Mouse (Mus musculus) heart, postnatal 0 days (tissue): ENCODE results near the gene Card10. TPM values are rescaled to one million over a fixed set of nuclear protein-coding genes. Genes with fewer than 3 reads are reported as not detected.

ENCODE experiments used
- ATAC-seq: fragments of 200-750 bp; cut with Nextera tagmentation; 2 replicates; pipeline ENCODE4 v1.8.0; 2017; ENCODE audit warnings: low read depth, moderate number of reproducible peaks, moderate library complexity; ENCODE audit not compliant: insufficient read depth
- DNase-seq: peaks from one replicate; pipeline ENCODE4 v3.0.0-alpha.2; 2016; ENCODE audit warnings: low spot score
- H3K27ac ChIP-seq: fragments of 300-500 bp; sonication (generic); 2 replicates; pipeline ENCODE4 v1.5.1; 2014; ENCODE audit warnings: low read depth, mild to moderate bottlenecking
- H3K27me3 ChIP-seq: fragments of 300-500 bp; sonication (generic); 2 replicates; pipeline ENCODE4 v1.6.1; 2014; ENCODE audit warnings: low read length, mixed read lengths; ENCODE audit not compliant: control insufficient read depth, insufficient read depth
- H3K36me3 ChIP-seq: fragments of 300-500 bp; sonication (generic); replicated peaks from 2 replicates; pipeline ENCODE4 v1.6.1; 2014; ENCODE audit warnings: low read length, mixed read lengths; ENCODE audit not compliant: control insufficient read depth, insufficient read depth
- H3K4me1 ChIP-seq: fragments of 300-500 bp; sonication (generic); 2 replicates; pipeline ENCODE4 v1.6.1; 2014; ENCODE audit warnings: antibody characterized with exemption; ENCODE audit not compliant: control insufficient read depth, insufficient read depth
- H3K4me2 ChIP-seq: fragments of 300-500 bp; sonication (generic); 2 replicates; pipeline ENCODE4 v1.6.1; 2014; ENCODE audit warnings: low read depth, mild to moderate bottlenecking, low read length, moderate library complexity
- H3K4me3 ChIP-seq: fragments of 300-500 bp; sonication (generic); 2 replicates; pipeline ENCODE4 v1.5.1; 2014; ENCODE audit warnings: low read depth, low read length
- H3K9ac ChIP-seq: fragments of 300-500 bp; sonication (generic); replicated peaks from 2 replicates; pipeline ENCODE4 v1.6.1; 2014; ENCODE audit warnings: low read depth, low read length, mixed read lengths
- H3K9me3 ChIP-seq: fragments of 300-500 bp; sonication (generic); replicated peaks from 2 replicates; pipeline ENCODE4 v1.6.1; 2016; ENCODE audit warnings: low read length; ENCODE audit not compliant: control insufficient read depth
- CTCF ChIP-seq: IDR thresholded peaks from 2 replicates; pipeline ENCODE4 v1.5.1; 2016; ENCODE audit warnings: antibody characterized with exemption, control low read depth, low read depth
- EP300 ChIP-seq: IDR thresholded peaks from 2 replicates; pipeline ENCODE4 v1.6.1; 2016; ENCODE audit warnings: antibody characterized with exemption, low read depth
- WGBS: fragments of 180-500 bp; shearing (Covaris S2); extraction: QIAGEN DNeasy Blood & Tissue Kit; methylation state at CpG from one replicate; pipeline ENCODE4 v1.1.7; 2014; 5-methylcytosine and 5-hydroxymethylcytosine counted together
- polyA plus RNA-seq: library from polyadenylated mRNA; unstranded; fragments of >200 nt; fragmentation: Nextera tagmentation; extraction: Ambion mirVana; gene quantifications from 2 replicates; pipeline ENCODE4 v1.2.1, GENCODE M21; 2015
- total RNA-seq: library from RNA; depleted of rRNA; stranded (reverse); fragments of >200 nt; gene quantifications from 2 replicates; pipeline ENCODE4 v1.2.3, GENCODE M21; 2014; ENCODE audit warnings: low replicate concordance

The Card10 gene
- total and polyA plus RNA-seq, 2 experiments from 2014 or later, result 4.6 to 6.4 TPM

DNA sequence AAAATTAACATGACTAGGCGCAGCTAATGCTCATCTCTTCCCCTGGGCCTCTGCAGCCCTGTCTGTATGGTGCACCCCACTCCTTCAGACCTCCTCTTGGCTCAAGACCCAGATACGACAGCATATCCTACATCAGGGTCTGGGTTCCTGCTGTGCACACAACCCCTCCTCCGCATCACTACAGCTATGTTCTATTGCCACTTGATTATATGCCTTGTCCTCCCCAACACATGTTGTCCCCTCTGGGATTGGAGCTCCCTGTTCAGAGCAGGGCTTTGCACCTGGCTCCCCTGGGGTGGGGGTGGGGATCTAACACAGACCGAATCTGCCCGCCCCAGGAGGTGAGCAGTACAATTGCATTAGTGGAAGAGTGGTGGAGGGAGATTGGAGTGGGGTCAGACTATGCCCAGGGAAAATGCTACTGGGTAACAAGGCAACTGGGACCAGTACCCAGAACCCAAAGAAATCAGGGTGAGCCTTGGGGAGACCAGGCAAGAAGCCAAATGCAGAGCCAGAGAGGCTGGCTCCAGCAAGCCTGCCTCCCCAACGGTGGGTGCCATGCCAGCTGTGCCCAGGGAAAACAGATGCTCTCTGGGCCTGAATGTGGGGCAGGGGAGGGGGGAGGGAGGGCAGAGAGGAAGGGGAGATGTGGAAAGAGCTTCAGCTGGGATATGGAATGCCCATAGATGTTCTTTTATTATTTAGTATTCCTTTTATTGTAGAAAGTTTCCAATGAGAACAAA, 52.1 kb downstream of the Card10 start:
- no peak overlapping the region for H3K27ac ChIP-seq
- no peak overlapping the region for H3K9ac ChIP-seq
- no peak overlapping the region for H3K4me2 ChIP-seq
- no peaks in the 10 kb centered on the region for H3K4me1 ChIP-seq
- 56% methylated on average over 6 of the region's 6 CpGs for WGBS
- no peak overlapping the region for H3K4me3 ChIP-seq
- H3K36me3 ChIP-seq, result no peaks in the 10 kb centered on the region
- 0 out of 2 replicates have a peak, but pooled peaks cover 4% of the 10 kb centered on the region for H3K27me3 ChIP-seq
- no peak for ATAC-seq
- TF ChIP-seq EP300 (no peak), CTCF (no peak)
- DNase-seq, result no peak
- H3K9me3 ChIP-seq, result no peaks in the 10 kb centered on the region

- 38% methylated on average over 5 of the region's 5 CpGs for WGBS
- no peaks in the 10 kb centered on the region for H3K36me3 ChIP-seq
- ATAC-seq, result 0 out of 2 replicates have a peak, but pooled peaks have one; percentile 20
- H3K4me3 ChIP-seq, result no peak overlapping the region
- no peaks in the 10 kb centered on the region for H3K9me3 ChIP-seq
- H3K4me1 ChIP-seq, result no peaks in the 10 kb centered on the region
- DNase-seq, result no peak
- H3K4me2 ChIP-seq, result no peak overlapping the region
- H3K27me3 ChIP-seq, result 0 out of 2 replicates have a peak, but pooled peaks cover 4% of the 10 kb centered on the region
- TF ChIP-seq EP300 (no peak), CTCF (no peak)
- H3K27ac ChIP-seq, result no peak overlapping the region
- no peak overlapping the region for H3K9ac ChIP-seq
Observed at GRCm38 (mm10) chr15:78749855-78750254, 53.0 kb downstream of the Card10 start.

DNA sequence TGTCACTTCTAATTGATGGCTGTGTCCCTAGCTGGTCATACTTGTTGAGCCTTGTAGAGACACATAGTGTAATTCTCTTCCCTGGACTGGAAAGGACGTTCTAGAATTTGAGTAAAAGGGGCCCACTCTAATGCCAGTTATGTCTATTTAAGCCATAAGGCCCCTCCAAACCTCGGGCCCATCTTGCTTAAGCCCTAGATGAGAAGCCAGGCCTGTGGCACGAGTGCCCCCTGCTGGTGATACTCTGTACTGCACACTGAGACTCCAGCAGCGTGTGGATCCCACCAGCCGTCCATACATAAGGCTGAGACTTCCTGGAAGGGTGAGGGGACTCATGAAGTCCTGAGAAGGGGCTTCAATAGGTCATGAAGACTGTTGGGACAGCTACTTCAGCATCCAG, 58.6 kb downstream of the Card10 start:
- no peak overlapping the region for H3K4me3 ChIP-seq
- peak; percentile 8; the same call in 1 of the 2 replicates for ATAC-seq
- no peaks in the 10 kb centered on the region for H3K9me3 ChIP-seq
- no peaks in the 10 kb centered on the region for H3K36me3 ChIP-seq
- H3K4me1 ChIP-seq, result no peaks in the 10 kb centered on the region
- TF ChIP-seq EP300, result no peak
- TF ChIP-seq CTCF, result peak; percentile 97
- H3K27me3 ChIP-seq, result 0 out of 2 replicates have a peak, but pooled peaks cover 4% of the 10 kb centered on the region
- no peak overlapping the region for H3K4me2 ChIP-seq
- no peak overlapping the region for H3K9ac ChIP-seq
- peak; percentile 39 for DNase-seq
- no peak overlapping the region for H3K27ac ChIP-seq
- 6% methylated on average over 5 of the region's 5 CpGs for WGBS

DNA sequence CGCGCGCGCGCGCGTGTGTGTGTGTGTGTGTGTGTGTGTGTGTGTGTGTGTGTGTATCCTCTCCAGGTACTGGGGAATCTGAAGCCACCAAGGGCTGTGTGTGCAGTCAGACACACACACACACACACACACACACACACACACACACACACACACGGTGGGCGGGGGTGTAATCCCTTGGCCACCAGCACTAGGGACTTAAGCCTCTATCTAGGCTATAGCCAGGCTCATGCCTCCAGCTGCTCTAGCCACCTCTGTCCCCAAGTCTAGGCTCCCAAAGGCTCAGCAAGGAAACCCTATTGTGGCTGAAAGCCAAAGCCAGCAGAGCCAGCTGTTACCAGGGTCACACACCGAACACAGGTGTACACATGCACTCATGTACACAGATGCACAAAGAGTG, 60.0 kb downstream of the Card10 start:
- no peaks in the 10 kb centered on the region for H3K36me3 ChIP-seq
- no peak overlapping the region for H3K4me3 ChIP-seq
- ATAC-seq (no peak), DNase-seq (no peak)
- H3K27me3 ChIP-seq, result 0 out of 2 replicates have a peak, but pooled peaks cover 4% of the 10 kb centered on the region
- no peaks in the 10 kb centered on the region for H3K4me1 ChIP-seq
- no peak overlapping the region for H3K4me2 ChIP-seq
- H3K9me3 ChIP-seq, result no peaks in the 10 kb centered on the region
- no peak overlapping the region for H3K9ac ChIP-seq
- H3K27ac ChIP-seq, result no peak overlapping the region
- 67% methylated on average over 4 of the region's 10 CpGs for WGBS
- TF ChIP-seq CTCF (no peak), EP300 (no peak)

DNA sequence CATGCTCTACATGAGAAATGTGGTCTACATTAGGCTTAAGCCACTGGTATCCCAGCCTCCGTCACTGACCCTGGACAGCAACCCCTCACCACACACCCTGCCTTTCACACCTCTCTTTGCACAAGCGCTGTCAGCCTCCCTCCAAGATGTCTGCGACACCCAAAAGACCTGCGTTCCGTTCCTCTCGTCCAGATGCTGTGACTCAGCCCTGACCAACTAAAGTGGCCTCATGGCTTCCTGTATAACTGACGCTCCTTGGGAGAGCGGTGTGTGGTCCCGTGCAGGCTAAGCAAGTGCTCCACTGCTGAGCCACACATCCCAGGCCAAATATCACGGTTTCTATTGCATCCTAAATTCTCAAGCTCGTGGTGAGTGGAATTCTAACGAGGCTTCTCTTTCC, 62.2 kb downstream of the Card10 start:
- no peak for ATAC-seq
- 39% methylated on average over 12 of the region's 12 CpGs for WGBS

More for the DNA sequence above, 62.2 kb downstream of the Card10 start:
- Histone ChIP-seq H3K4me3 (no peak overlapping the region), H3K4me2 (no peak overlapping the region), H3K27me3 (peaks cover 8% of the 10 kb centered on the region; the same call in 1 of the 2 replicates), H3K4me1 (no peaks in the 10 kb centered on the region), H3K36me3 (no peaks in the 10 kb centered on the region), H3K27ac (no peak overlapping the region), H3K9me3 (no peaks in the 10 kb centered on the region), H3K9ac (no peak overlapping the region)
- no peak for DNase-seq
- TF ChIP-seq CTCF (no peak), EP300 (no peak)
